Mouse (Mus musculus) gastrocnemius, postnatal 4 days (tissue): Measurements from ENCODE around the gene Mrgprb5. TPM values are rescaled to one million over a fixed set of nuclear protein-coding genes. Genes with fewer than 3 reads are reported as not detected.
"Not testable (repeated sequence)": the region's sequence is repeated elsewhere in the genome, so short reads cannot be mapped to it uniquely, and the experiment has no call there.

Experiments
- DNase-seq, 2 experiments: peaks; one replicate each; pipeline ENCODE4 v3.0.0; 2021 to 2022; ENCODE audit warnings: low spot score in 2 of 2, mixed read lengths in 2 of 2
- long read RNA-seq, 2 experiments: library from polyadenylated mRNA; stranded (forward); transcript quantifications; one replicate each; pipeline ENCODE4 v2.0.0; 2021
- total RNA-seq, 2 experiments: library from RNA; stranded (reverse); gene quantifications; 2 replicates each; pipeline ENCODE4 v1.2.3; 2021

Gene Mrgprb5
- not detected for total RNA-seq
- long read RNA-seq, experiment 1: 0 reads
- long read RNA-seq, experiment 2: 0 reads

GRCm38 (mm10) chr7:48168919-48169318 lies at the start of gene Mrgprb5:
TSS of gene Mrgprb5 (minus strand) at chr7:48169019.
- DNase-seq: no peak

GRCm38 (mm10) chr7:48199188-48199587 lies 30.4 kb upstream of the Mrgprb5 start, which contains the start of gene Mrgprb4:
TSS of gene Mrgprb4 (minus strand) at chr7:48199288.
- DNase-seq: no peak

- DNase-seq: no peak
These were observed 1.3 kb downstream of the Mrgprb5 start for GRCm38 (mm10) chr7:48167471-48167870.

GRCm38 (mm10) chr7:48138248-48138702 lies 30.5 kb downstream of the Mrgprb5 start:
- no peak for DNase-seq

GRCm38 (mm10) chr7:48137216-48138077 lies 31.4 kb downstream of the Mrgprb5 start:
- peak; percentile 28 to 44 for DNase-seq

GRCm38 (mm10) chr7:48132674-48133073 lies 36.1 kb downstream of the Mrgprb5 start:
- no peak for DNase-seq

GRCm38 (mm10) chr7:48132247-48132646 lies 36.6 kb downstream of the Mrgprb5 start:
- DNase-seq: not testable (repeated sequence)

GRCm38 (mm10) chr7:48131820-48132219 lies 37.0 kb downstream of the Mrgprb5 start:
- DNase-seq: not testable (repeated sequence)

GRCm38 (mm10) chr7:48123806-48124205 lies 45.0 kb downstream of the Mrgprb5 start:
- DNase-seq: no peak

Other genes with a start within 250 kb of the Mrgprb5 start
- under 1 TPM; 0.21 to 0.37 TPM for gene Mrgpra4, start 186.9 kb downstream of the Mrgprb5 start, total RNA-seq
- gene Mrgprx1, start 141.4 kb downstream of the Mrgprb5 start, total RNA-seq: not detected
- not detected for gene Mrgprb4, start 30.3 kb upstream of the Mrgprb5 start, total RNA-seq
- gene Mrgprb8, start 219.5 kb upstream of the Mrgprb5 start, total RNA-seq: under 1 TPM; 0.56 to 0.57 TPM